Mouse (Mus musculus) heart, postnatal 0 days (tissue): ENCODE results near the gene Agpat3.

Source experiments
- CTCF ChIP-seq: IDR thresholded peaks from 2 replicates; pipeline ENCODE4 v1.5.1; 2016; ENCODE audit warnings: antibody characterized with exemption, control low read depth, low read depth
- EP300 ChIP-seq: IDR thresholded peaks from 2 replicates; pipeline ENCODE4 v1.6.1; 2016; ENCODE audit warnings: antibody characterized with exemption, low read depth

DNA sequence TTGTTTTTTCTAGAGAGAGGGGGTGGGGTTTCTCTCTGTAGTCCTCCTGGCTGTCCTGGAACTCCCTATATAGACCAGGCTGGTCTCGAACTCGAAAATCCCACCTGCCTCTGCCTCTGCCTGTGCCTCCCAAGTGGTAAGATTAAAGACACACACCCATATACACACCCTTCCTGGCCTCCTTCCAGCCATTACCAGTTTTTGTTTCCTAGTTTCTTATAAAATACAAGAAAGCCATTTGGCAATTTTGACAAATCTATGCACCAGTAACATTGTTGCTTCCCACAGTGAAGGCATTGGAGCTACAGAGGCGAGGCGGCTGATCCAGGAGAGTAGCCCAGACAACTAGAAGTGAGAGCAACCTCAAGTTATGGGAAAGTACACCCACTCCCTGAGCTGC lies 6.0 kb upstream of the Agpat3 start:
- TF ChIP-seq EP300 (no peak), CTCF (no peak)
